Mouse (Mus musculus): ENCODE data around the gene Ncdn. TPM values are rescaled to one million over a fixed set of nuclear protein-coding genes. Genes with fewer than 3 reads are reported as not detected.

Ncdn gene
- total and polyA plus RNA-seq, 2 experiments from 2014 or later = 186 to 393 TPM

DNA sequence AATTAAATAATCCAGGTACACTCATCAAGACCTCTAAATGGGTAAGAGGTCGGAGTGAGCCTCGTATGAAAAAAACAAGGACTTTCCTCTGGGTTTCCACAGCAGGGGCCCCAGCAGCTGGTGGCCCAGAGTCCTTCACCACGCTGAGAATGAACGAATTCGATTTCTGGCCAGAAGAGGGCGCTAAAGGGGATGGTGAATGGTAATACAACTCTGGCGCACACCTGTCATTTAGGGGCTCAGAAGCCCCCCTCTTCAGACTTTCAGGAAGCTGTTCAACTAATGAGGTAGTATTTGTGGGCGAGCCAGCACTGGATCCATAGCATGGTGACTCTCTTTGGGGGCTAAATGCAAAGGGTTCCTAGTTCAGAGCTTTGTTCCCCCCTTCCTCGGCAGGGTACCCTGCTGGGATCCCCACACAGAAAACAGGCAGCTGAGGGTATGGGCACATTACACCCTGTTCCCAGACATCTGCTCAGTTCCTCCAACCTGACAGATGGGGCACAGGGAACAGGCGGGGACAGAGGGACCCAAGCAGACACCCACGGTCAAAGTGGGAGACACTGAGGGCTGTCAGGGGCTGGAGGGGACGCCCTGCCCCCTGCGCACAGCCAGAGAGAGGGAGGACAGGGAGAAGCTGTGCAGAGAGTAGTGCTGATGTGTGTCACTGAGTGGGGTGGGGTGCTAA, 7.6 kb downstream of the Ncdn start:
- peaks cover 58% of the 10 kb centered on the region for H3K36me3 ChIP-seq (ENCODE audit: insufficient read depth, low read length)
- 37% methylated on average over 13 of the region's 13 CpGs for WGBS
- ATAC-seq (ENCODE audit: low FRiP score) = no peak

DNA sequence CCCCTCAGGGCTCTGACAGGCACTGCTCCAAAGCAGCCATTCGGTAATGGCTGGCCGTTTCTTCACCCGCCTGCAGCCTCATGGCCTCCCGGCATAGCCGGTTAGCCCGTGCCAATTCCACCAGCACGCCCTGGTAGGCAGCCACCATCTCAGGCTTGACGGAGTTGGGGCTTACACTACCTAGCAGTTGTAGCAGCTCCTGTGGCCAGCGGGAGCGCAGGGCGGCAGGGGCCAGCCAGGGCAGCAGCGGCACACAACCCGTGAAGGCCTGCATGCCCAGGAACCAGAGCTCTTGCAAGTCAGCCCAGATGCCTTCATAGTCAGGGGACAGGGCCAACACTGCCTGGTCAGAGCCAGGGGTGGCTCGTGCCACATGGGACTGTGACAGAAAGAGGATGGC, 8.4 kb downstream of the Ncdn start:
- H3K4me2 ChIP-seq (ENCODE audit: low read depth, low read length, poor library complexity, severe bottlenecking) = no peak overlapping the region
- peaks cover 9% of the 10 kb centered on the region; the same call in 1 of the 2 replicates for H3K27me3 ChIP-seq (ENCODE audit: insufficient read depth, low read length)
- H3K9ac ChIP-seq (replicated peaks; ENCODE audit: low read length, poor library complexity, severe bottlenecking) = no peak overlapping the region
- 91% methylated on average over 14 of the region's 14 CpGs for WGBS
- no peaks in the 10 kb centered on the region for H3K9me3 ChIP-seq (ENCODE audit: low read length)
- H3K4me3 ChIP-seq (ENCODE audit: low read depth, low read length) = no peak overlapping the region
- TF ChIP-seq CTCF (IDR thresholded peaks at IDR 0.05) = no peak
- no peaks in the 10 kb centered on the region for H3K4me1 ChIP-seq (ENCODE audit: insufficient read depth, low read length)
- no peak overlapping the region for H3K27ac ChIP-seq (ENCODE audit: low read depth, low read length)
- H3K36me3 ChIP-seq (ENCODE audit: insufficient read depth, low read length) = peaks cover 52% of the 10 kb centered on the region
- ATAC-seq (ENCODE audit: low FRiP score) (0 out of 2 replicates have a peak, but pooled peaks have one; percentile 4), DNase-seq (ENCODE audit: low spot score) (no peak)

More for the DNA sequence above, 7.6 kb downstream of the Ncdn start:
- Histone ChIP-seq H3K27me3 (ENCODE audit: insufficient read depth, low read length) (peaks cover 4% of the 10 kb centered on the region; the same call in 1 of the 2 replicates), H3K9ac (replicated peaks; ENCODE audit: low read length, poor library complexity, severe bottlenecking) (no peak overlapping the region), H3K9me3 (ENCODE audit: low read length) (no peaks in the 10 kb centered on the region), H3K27ac (ENCODE audit: low read depth, low read length) (no peak overlapping the region), H3K4me3 (ENCODE audit: low read depth, low read length) (no peak overlapping the region), H3K4me1 (ENCODE audit: insufficient read depth, low read length) (0 out of 2 replicates have a peak, but pooled peaks cover under 1% of the 10 kb centered on the region), H3K4me2 (ENCODE audit: low read depth, low read length, poor library complexity, severe bottlenecking) (no peak overlapping the region)
- peak; percentile 80 for TF ChIP-seq CTCF (IDR thresholded peaks at IDR 0.05)
- peak; percentile 69 for DNase-seq (ENCODE audit: low spot score)

DNA sequence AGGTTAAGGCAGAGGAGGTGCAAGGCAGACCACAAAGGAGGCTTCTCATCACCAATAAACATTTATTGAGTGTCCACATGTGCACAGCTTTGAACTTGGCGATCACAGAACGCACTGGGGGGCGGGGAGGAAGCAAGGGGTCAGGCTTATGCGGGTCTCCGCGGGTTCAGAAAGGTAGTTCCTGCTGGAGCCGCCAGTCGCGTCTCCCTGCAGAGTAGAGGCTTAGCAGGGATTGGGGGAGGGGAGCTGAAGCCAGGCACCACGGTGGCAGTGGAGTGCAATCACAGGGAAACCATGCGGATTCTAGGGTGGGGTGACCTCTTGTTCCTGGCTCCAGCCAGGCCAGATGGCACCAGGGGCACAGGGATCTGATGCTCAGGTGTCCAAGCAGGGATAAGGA, 9.5 kb downstream of the Ncdn start:
- 15% methylated on average over 11 of the region's 11 CpGs for WGBS
- H3K36me3 ChIP-seq (ENCODE audit: insufficient read depth, low read length) = peaks cover 43% of the 10 kb centered on the region

DNA sequence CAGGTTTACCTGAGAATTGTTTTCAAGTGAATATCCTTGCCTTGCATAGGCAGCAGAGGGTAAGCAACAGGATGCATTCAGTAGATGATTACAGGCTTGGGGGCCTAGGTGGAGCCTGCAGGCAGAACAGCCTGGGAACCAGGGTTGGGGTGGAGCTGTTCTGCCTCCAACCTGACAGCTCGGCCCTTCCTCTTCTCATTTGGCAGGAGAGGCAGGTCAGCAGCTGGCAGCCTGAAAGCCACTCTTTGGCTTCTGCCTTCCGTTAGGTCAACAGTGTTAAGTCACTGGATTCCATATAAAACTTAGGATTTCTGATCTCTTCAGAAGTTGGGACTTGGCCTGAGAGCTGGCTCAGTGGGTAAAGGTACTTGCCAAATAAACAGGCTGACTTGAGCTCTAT, 10.3 kb downstream of the Ncdn start:
- Histone ChIP-seq H3K27me3 (ENCODE audit: insufficient read depth, low read length) (peaks cover 27% of the 10 kb centered on the region), H3K4me1 (ENCODE audit: insufficient read depth, low read length) (no peaks in the 10 kb centered on the region), H3K36me3 (ENCODE audit: insufficient read depth, low read length) (peaks cover 36% of the 10 kb centered on the region), H3K27ac (ENCODE audit: low read depth, low read length) (no peak overlapping the region), H3K9me3 (ENCODE audit: low read length) (no peaks in the 10 kb centered on the region), H3K9ac (replicated peaks; ENCODE audit: low read length, poor library complexity, severe bottlenecking) (no peak overlapping the region), H3K4me3 (ENCODE audit: low read depth, low read length) (no peak overlapping the region), H3K4me2 (ENCODE audit: low read depth, low read length, poor library complexity, severe bottlenecking) (no peak overlapping the region)
- no peak for DNase-seq (ENCODE audit: low spot score)
- ATAC-seq (ENCODE audit: low FRiP score) = no peak
- WGBS = 63% methylated on average over 2 of the region's 2 CpGs
- no peak for TF ChIP-seq CTCF (IDR thresholded peaks at IDR 0.05)

More for the DNA sequence above, 9.5 kb downstream of the Ncdn start:
- Histone ChIP-seq H3K4me2 (ENCODE audit: low read depth, low read length, poor library complexity, severe bottlenecking) (no peak overlapping the region), H3K9ac (replicated peaks; ENCODE audit: low read length, poor library complexity, severe bottlenecking) (no peak overlapping the region), H3K4me3 (ENCODE audit: low read depth, low read length) (no peak overlapping the region), H3K9me3 (ENCODE audit: low read length) (no peaks in the 10 kb centered on the region), H3K27me3 (ENCODE audit: insufficient read depth, low read length) (peaks cover 20% of the 10 kb centered on the region; the same call in 1 of the 2 replicates), H3K4me1 (ENCODE audit: insufficient read depth, low read length) (no peaks in the 10 kb centered on the region), H3K27ac (ENCODE audit: low read depth, low read length) (no peak overlapping the region)
- DNase-seq (ENCODE audit: low spot score) (no peak), ATAC-seq (ENCODE audit: low FRiP score) (no peak)
- TF ChIP-seq CTCF (IDR thresholded peaks at IDR 0.05) = no peak

DNA sequence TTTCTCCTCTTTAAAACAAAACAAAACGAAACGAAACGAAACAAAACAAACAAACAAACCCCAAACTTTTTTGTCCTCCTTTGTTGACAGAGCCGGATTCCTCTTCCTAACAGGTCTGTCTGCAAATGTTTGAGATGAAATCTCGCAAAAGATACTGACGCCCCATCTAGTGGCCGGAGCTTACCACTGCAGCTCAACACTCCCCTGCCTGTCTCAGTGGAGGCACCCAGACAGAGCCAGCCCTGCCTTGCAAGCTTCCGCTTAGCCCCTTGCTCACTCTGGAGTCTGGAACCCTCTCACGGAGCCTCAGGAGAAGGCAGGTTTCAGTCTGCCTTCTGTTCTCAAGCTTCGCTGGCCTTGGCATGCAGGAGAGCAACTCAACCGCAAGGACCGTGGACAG, 11.8 kb downstream of the Ncdn start:
- no peak for ATAC-seq (ENCODE audit: low FRiP score)
- Histone ChIP-seq H3K4me2 (ENCODE audit: low read depth, low read length, poor library complexity, severe bottlenecking) (no peak overlapping the region), H3K36me3 (ENCODE audit: insufficient read depth, low read length) (peaks cover 28% of the 10 kb centered on the region), H3K27me3 (ENCODE audit: insufficient read depth, low read length) (peaks cover 38% of the 10 kb centered on the region), H3K4me1 (ENCODE audit: insufficient read depth, low read length) (no peaks in the 10 kb centered on the region), H3K9me3 (ENCODE audit: low read length) (no peaks in the 10 kb centered on the region), H3K27ac (ENCODE audit: low read depth, low read length) (no peak overlapping the region), H3K4me3 (ENCODE audit: low read depth, low read length) (no peak overlapping the region), H3K9ac (replicated peaks; ENCODE audit: low read length, poor library complexity, severe bottlenecking) (no peak overlapping the region)
- peak; percentile 92 for TF ChIP-seq CTCF (IDR thresholded peaks at IDR 0.05)
- WGBS = 5% methylated on average over 12 of the region's 12 CpGs
- peak; percentile 86 for DNase-seq (ENCODE audit: low spot score)

DNA sequence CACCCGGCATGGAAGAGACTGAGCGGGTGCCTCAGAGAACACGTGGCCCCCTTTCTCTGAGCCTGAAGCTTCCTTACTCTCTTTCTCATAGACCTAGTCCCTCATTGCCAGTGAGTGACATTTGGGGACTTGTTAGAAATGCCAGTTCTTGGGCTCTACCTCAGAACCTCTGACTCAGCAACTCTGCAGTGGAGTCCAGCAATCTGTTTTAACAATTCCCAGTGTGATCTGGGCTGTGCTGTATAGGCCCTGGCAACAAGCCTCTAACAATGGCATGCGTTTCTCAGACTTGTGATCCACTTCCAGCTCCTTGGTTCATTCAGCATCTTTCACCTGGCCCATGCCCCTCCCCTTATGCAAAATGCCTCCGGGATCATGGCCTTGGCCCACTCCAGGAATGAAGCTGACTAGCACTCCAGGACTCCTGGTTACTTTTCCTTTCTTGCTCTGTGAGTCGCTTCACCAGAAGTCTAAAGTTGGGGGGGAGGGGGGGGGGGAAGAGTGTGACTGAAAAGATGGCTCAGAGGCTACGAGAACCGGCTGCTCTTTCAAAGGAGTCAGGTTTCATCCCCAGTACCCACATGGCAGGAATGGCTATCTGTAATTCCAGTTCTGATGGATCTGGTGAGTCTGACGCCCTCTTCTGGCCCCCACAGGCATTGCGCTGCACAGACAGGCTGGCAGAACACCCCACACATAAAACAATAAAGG, 13.1 kb downstream of the Ncdn start:
- Histone ChIP-seq H3K36me3 (ENCODE audit: insufficient read depth, low read length) (peaks cover 17% of the 10 kb centered on the region), H3K9me3 (ENCODE audit: low read length) (no peaks in the 10 kb centered on the region), H3K4me2 (ENCODE audit: low read depth, low read length, poor library complexity, severe bottlenecking) (no peak overlapping the region), H3K4me1 (ENCODE audit: insufficient read depth, low read length) (0 out of 2 replicates have a peak, but pooled peaks cover 3% of the 10 kb centered on the region), H3K27ac (ENCODE audit: low read depth, low read length) (no peak overlapping the region), H3K4me3 (ENCODE audit: low read depth, low read length) (no peak overlapping the region), H3K27me3 (ENCODE audit: insufficient read depth, low read length) (peaks cover 49% of the 10 kb centered on the region), H3K9ac (replicated peaks; ENCODE audit: low read length, poor library complexity, severe bottlenecking) (no peak overlapping the region)
- TF ChIP-seq CTCF (IDR thresholded peaks at IDR 0.05) = peak; percentile 52
- no peak for ATAC-seq (ENCODE audit: low FRiP score)
- 13% methylated on average over 10 of the region's 10 CpGs for WGBS
- DNase-seq (ENCODE audit: low spot score) = no peak

Measured in midbrain, postnatal 0 days (tissue).